Mouse (Mus musculus) lung, adult 2 months (tissue): ENCODE data around the gene Gm49450.

ENCODE experiments used
- CTCF ChIP-seq: fragments of 200-500 bp; IDR thresholded peaks from 2 replicates; pipeline ENCODE4 v1.5.1; 2011; ENCODE audit warnings: mild to moderate bottlenecking, low read length, control low read depth; ENCODE audit not compliant: insufficient read depth
- POLR2A ChIP-seq: fragments of 200-500 bp; IDR thresholded peaks from 2 replicates; pipeline ENCODE4 v1.6.1; 2011; ENCODE audit warnings: low read depth, mild to moderate bottlenecking, control low read depth, low read length, borderline replicate concordance; ENCODE audit errors: extremely low read depth

- no peak for TF ChIP-seq POLR2A
- TF ChIP-seq CTCF: no peak
These were observed 55.9 kb downstream of the Gm49450 start for GRCm38 (mm10) chr15:98897495-98897894.
